Mouse (Mus musculus) midbrain, embryonic 13.5 days (tissue): ENCODE results near the gene Grid1. TPM values are rescaled to one million over a fixed set of nuclear protein-coding genes. Genes with fewer than 3 reads are reported as not detected.
A peak's percentile ranks its signal among the peaks of the same experiment; 100 is the strongest.

Experiments
- ATAC-seq: fragments of 200-750 bp; cut with Nextera tagmentation; 2 replicates; pipeline ENCODE4 v1.8.0; 2017; ENCODE audit warnings: mild to moderate bottlenecking, moderate TSS enrichment, moderate library complexity
- H3K27ac ChIP-seq: fragments of 300-500 bp; sonication (generic); 2 replicates; pipeline ENCODE4 v1.5.1; 2015; ENCODE audit warnings: inconsistent platforms, mild to moderate bottlenecking, moderate library complexity
- H3K27me3 ChIP-seq: fragments of 300-500 bp; sonication (generic); 2 replicates; pipeline ENCODE4 v1.6.1; 2015; ENCODE audit warnings: mild to moderate bottlenecking, inconsistent platforms
- H3K36me3 ChIP-seq: fragments of 300-500 bp; sonication (generic); 2 replicates; pipeline ENCODE4 v1.6.1; 2015; ENCODE audit warnings: mild to moderate bottlenecking, inconsistent platforms
- H3K4me1 ChIP-seq: fragments of 300-500 bp; sonication (generic); replicated peaks from 2 replicates; pipeline ENCODE4 v1.6.1; 2015; ENCODE audit warnings: inconsistent platforms
- H3K4me2 ChIP-seq: fragments of 300-500 bp; sonication (generic); replicated peaks from 2 replicates; pipeline ENCODE4 v1.6.1; 2015; ENCODE audit warnings: moderate library complexity, mild to moderate bottlenecking, inconsistent platforms
- H3K4me3 ChIP-seq: fragments of 300-500 bp; sonication (generic); replicated peaks from 2 replicates; pipeline ENCODE4 v1.5.1; 2015; ENCODE audit warnings: mild to moderate bottlenecking, inconsistent platforms
- H3K9ac ChIP-seq: fragments of 300-500 bp; sonication (generic); replicated peaks from 2 replicates; pipeline ENCODE4 v1.6.1; 2015; ENCODE audit warnings: mild to moderate bottlenecking, inconsistent platforms
- H3K9me3 ChIP-seq: fragments of 300-500 bp; sonication (generic); 2 replicates; pipeline ENCODE4 v1.6.1; 2016; ENCODE audit warnings: mild to moderate bottlenecking, inconsistent platforms
- WGBS: fragments of 180-500 bp; shearing (Covaris S2); methylation state at CpG from one replicate; pipeline ENCODE4 v1.1.7; 2015; 5-methylcytosine and 5-hydroxymethylcytosine counted together
- polyA plus RNA-seq: library from polyadenylated mRNA; unstranded; fragments of >200 nt; fragmentation: Nextera tagmentation; extraction: Ambion mirVana; gene quantifications from 2 replicates; pipeline ENCODE4 v1.2.1, GENCODE M21; 2015

Gene Grid1
- polyA plus RNA-seq, 1 experiment from 2014 or later = 2.7 TPM

DNA sequence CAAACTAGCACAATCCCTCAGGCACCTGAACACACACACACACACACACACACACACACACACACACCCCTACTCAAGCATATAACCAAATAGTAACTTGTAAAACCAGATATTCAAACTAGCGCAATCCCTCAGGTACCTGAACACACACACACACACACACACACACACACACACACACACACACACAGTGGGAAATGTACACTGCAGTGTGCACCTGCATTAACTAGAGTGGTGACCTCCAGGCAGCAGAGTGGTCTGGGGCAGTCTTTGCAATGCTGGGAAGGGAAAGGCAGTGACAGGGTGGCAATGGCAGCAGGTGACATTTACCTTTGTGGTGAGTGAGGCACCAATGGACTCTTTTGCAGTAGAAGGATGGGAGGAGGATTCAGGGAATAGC lies 212.4 kb downstream of the Grid1 start:
- Histone ChIP-seq H3K27ac (no peak overlapping the region), H3K9me3 (no peaks in the 10 kb centered on the region), H3K4me3 (no peak overlapping the region), H3K9ac (no peak overlapping the region), H3K36me3 (no peaks in the 10 kb centered on the region), H3K4me2 (no peak overlapping the region), H3K27me3 (no peaks in the 10 kb centered on the region), H3K4me1 (no peaks in the 10 kb centered on the region)
- ATAC-seq = 0 out of 2 replicates have a peak, but pooled peaks have one; percentile 40
- WGBS = 78% methylated on average over 1 of the region's 1 CpGs

DNA sequence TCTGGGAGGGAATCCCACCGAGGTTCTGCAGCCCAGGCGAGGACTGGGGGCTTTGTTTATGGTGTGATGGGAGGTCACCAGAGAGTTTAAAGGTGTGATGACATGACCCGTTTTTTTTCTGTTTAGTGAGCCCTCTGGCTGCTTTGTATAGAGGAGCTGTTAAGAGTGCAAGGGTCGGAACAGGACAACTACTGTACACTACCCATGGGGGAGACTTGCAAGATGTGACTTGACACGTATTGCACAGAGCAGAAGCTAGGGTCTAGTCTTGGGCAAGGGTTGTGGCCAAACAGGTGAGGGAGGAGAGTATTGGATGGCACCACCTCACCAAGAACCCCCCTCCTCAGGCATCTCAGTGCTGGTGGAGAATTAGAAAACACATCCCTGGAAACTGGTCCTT lies 224.4 kb downstream of the Grid1 start:
- ATAC-seq = no peak
- Histone ChIP-seq H3K27ac (no peak overlapping the region), H3K4me3 (no peak overlapping the region), H3K9me3 (no peaks in the 10 kb centered on the region), H3K4me1 (no peaks in the 10 kb centered on the region), H3K4me2 (no peak overlapping the region), H3K36me3 (no peaks in the 10 kb centered on the region), H3K9ac (no peak overlapping the region), H3K27me3 (no peaks in the 10 kb centered on the region)
- WGBS = 61% methylated on average over 5 of the region's 5 CpGs

DNA sequence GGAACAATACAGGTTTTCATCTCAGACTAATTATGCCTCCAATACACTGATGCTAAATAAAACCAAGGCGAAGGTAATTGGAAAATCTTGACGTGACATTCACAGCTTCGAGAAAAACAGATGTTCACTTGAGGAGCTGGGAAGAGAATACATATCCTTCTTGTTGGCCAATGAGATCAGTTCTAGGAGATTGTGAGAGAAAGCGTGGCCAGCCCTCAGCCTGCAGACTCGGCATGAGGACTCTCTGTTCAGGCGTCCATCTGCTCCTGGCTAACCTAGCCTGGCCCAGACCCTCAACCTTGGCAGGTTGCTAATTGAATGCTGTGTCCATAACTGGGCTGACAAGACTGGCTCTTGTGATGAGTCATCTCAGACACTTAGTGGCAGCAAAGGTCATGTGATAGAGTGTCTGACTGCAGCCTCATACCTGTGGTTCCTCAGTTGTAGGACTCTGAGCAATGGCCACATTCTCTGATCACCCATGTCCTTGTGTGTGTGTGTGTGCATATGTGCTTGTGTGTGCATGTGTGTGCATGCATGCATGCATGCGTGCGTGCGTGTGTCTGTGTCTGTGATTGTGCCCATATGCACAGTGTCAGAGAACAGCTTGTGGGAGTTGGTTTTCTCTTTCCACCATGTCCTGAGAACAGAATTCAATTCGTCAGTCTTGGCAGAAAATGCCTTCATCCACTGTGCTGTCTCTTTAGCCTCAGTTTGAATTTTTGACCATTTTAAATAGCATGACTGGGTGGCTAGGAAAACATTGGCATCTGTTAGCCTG lies 225.2 kb downstream of the Grid1 start:
- no peaks in the 10 kb centered on the region for H3K36me3 ChIP-seq
- no peaks in the 10 kb centered on the region for H3K4me1 ChIP-seq
- ATAC-seq = no peak
- H3K9me3 ChIP-seq = no peaks in the 10 kb centered on the region
- 85% methylated on average over 10 of the region's 10 CpGs for WGBS
- no peak overlapping the region for H3K4me2 ChIP-seq
- no peak overlapping the region for H3K9ac ChIP-seq
- H3K27ac ChIP-seq = no peak overlapping the region
- no peak overlapping the region for H3K4me3 ChIP-seq
- H3K27me3 ChIP-seq = no peaks in the 10 kb centered on the region

DNA sequence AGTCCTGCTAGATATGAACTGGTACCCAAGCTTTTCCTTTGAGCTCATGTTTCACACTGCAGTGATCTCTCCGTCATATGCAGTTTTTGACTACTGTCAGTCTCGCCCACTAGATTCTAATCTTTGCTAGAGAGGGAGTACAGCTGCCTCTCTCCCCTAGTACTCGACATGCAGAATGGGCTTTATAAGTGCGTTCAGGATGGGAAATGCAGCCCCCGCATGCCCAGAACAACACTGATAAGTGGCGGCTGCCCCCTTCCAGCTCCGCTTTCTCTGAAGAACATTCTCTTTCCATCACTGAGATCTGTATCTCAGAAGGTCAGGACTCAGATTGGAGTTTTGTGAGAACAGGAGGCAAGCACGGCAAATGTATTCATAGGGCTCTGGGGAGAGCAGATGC lies 229.3 kb downstream of the Grid1 start:
- no peak overlapping the region for H3K4me2 ChIP-seq

DNA sequence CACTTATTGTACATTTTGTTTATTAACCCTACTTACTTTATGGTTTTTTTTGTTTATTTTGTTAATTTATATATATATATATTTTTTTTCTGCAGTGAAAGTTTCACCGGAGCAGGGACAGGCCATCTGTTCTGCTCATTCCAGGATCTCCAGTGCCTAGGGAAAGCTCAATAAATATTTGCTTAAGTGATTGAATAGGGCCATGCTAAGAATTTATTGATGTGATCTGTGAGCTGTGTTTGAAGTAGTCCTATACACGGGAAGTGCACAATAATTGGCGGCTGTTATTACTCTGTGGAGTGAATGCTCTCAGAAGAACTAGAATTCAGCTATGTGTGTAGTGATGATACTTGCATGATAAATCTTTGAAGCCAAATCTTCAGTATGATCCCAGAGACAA lies 234.2 kb downstream of the Grid1 start:
- no peak overlapping the region for H3K9ac ChIP-seq
- H3K9me3 ChIP-seq = no peaks in the 10 kb centered on the region
- 77% methylated on average over 3 of the region's 3 CpGs for WGBS
- 0 out of 2 replicates have a peak, but pooled peaks have one; percentile 27 for ATAC-seq
- H3K4me1 ChIP-seq = no peaks in the 10 kb centered on the region
- no peaks in the 10 kb centered on the region for H3K36me3 ChIP-seq
- H3K4me2 ChIP-seq = no peak overlapping the region
- no peak overlapping the region for H3K4me3 ChIP-seq
- no peaks in the 10 kb centered on the region for H3K27me3 ChIP-seq
- H3K27ac ChIP-seq = no peak overlapping the region

More for the DNA sequence above, 229.3 kb downstream of the Grid1 start:
- WGBS = 82% methylated on average over 8 of the region's 8 CpGs
- no peaks in the 10 kb centered on the region for H3K4me1 ChIP-seq
- H3K36me3 ChIP-seq = no peaks in the 10 kb centered on the region
- H3K9ac ChIP-seq = no peak overlapping the region
- no peaks in the 10 kb centered on the region for H3K9me3 ChIP-seq
- ATAC-seq = no peak
- H3K4me3 ChIP-seq = no peak overlapping the region
- H3K27me3 ChIP-seq = no peaks in the 10 kb centered on the region
- H3K27ac ChIP-seq = no peak overlapping the region

DNA sequence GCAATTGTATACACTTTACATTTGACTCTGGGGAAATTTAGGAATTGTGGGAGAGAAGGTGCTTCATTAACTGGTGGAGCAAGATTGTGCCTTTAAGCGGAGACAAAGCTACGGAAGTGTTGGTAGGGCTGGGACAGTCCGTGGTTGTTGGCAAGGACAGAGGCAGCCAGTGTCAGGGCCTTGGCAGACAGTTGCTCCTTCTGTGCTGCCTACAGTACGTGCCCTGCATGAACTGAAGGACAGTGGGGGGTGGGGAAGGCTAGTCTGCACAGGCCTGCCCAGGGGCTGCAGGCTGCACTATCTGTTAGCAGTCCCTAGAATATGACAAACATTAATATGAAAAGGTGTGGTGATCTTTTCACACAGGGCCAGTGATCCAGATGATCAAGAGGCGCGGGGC lies 254.7 kb downstream of the Grid1 start:
- no peaks in the 10 kb centered on the region for H3K9me3 ChIP-seq
- 68% methylated on average over 6 of the region's 6 CpGs for WGBS
- H3K27ac ChIP-seq = peak overlapping the region; percentile 12; the same call in 1 of the 2 replicates
- H3K36me3 ChIP-seq = no peaks in the 10 kb centered on the region
- no peaks in the 10 kb centered on the region for H3K27me3 ChIP-seq
- H3K4me3 ChIP-seq = no peak overlapping the region
- no peak overlapping the region for H3K4me2 ChIP-seq
- peak; percentile 96 for ATAC-seq
- peaks cover 10% of the 10 kb centered on the region; the same call in 1 of the 2 replicates for H3K4me1 ChIP-seq
- no peak overlapping the region for H3K9ac ChIP-seq

DNA sequence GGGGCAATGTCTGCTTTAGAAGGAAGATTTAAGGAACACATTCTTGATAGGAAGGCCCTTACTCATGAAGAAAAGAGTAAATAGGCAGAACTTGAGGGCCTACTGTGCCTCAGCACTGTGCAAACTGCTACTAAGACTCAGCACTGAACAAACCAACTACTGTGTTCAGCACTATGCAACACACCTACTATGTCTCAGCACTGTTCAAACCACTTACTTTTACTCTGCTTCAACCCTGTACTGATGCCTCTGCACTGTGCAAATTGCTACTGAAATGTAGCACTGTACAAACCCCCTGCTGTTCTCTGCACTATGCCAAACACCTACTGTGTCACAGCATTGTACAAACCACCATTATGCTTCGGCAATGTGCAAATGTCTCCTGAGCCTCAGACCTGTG lies 260.0 kb downstream of the Grid1 start:
- 0 out of 2 replicates have a peak, but pooled peaks have one; percentile 29 for ATAC-seq
- no peaks in the 10 kb centered on the region for H3K9me3 ChIP-seq
- peaks cover under 1% of the 10 kb centered on the region; the same call in 1 of the 2 replicates for H3K4me1 ChIP-seq
- H3K9ac ChIP-seq = no peak overlapping the region
- H3K27me3 ChIP-seq = no peaks in the 10 kb centered on the region
- 79% methylated on average over 1 of the region's 1 CpGs for WGBS
- no peaks in the 10 kb centered on the region for H3K36me3 ChIP-seq
- no peak overlapping the region for H3K4me2 ChIP-seq
- no peak overlapping the region for H3K4me3 ChIP-seq
- no peak overlapping the region for H3K27ac ChIP-seq

DNA sequence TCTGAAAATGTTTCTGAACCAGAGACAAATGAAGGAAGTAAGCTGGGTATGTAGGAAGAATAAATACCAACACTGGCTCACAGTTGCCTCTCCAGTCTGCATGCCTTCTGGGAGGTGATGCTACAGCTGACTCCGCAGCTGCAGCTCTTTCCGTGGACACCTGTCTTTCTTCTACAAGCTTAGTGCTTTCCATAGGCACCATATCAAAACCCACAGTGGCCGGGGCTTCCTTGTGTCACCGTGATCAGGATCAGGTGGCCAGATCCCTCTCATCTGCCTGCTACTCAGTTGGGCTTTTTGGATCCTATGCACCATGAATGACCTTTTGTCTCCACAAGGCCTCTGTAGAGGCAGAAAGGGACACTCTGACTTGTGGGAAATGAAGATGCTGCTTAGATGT lies 272.7 kb downstream of the Grid1 start:
- Histone ChIP-seq H3K4me2 (no peak overlapping the region), H3K9ac (no peak overlapping the region), H3K36me3 (no peaks in the 10 kb centered on the region), H3K9me3 (no peaks in the 10 kb centered on the region), H3K27ac (no peak overlapping the region), H3K27me3 (no peaks in the 10 kb centered on the region), H3K4me3 (no peak overlapping the region), H3K4me1 (peaks cover 24% of the 10 kb centered on the region)
- no peak for ATAC-seq
- 89% methylated on average over 4 of the region's 4 CpGs for WGBS

DNA sequence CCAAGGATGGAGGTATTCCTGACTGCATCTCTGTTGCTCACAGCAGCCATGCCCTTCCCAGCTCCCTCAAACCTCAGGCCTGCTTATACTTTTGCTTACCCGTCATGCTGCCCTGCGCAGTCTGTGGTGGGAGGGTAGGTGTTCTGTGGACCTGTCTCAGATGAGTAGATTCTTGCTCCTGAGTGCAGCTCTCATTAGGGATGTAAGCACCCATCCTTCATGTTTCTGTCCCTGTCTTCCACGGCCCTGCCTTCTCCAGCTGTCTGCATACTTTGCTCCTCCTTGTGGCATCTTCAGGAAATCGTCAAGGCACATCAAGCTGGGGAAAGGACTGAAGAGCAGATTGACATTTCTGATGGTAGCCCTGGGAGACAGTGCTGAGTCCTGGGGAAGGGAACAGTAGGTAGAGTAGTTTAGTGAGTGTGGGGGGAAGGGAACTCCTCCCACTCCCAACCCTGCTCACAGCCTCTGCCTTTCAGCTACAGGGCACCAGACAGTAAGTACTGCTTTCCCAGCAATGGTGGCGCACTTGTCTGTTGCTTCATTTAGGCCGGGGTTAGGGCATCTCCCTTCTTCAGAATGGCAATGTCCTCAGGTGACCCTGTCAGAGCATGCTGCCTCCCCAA lies 273.8 kb downstream of the Grid1 start:
- Histone ChIP-seq H3K9me3 (no peaks in the 10 kb centered on the region), H3K27me3 (no peaks in the 10 kb centered on the region), H3K4me1 (peaks cover 24% of the 10 kb centered on the region), H3K27ac (no peak overlapping the region), H3K9ac (no peak overlapping the region), H3K4me3 (no peak overlapping the region), H3K4me2 (no peak overlapping the region), H3K36me3 (no peaks in the 10 kb centered on the region)
- WGBS = 57% methylated on average over 6 of the region's 6 CpGs
- peak; percentile 73 for ATAC-seq

DNA sequence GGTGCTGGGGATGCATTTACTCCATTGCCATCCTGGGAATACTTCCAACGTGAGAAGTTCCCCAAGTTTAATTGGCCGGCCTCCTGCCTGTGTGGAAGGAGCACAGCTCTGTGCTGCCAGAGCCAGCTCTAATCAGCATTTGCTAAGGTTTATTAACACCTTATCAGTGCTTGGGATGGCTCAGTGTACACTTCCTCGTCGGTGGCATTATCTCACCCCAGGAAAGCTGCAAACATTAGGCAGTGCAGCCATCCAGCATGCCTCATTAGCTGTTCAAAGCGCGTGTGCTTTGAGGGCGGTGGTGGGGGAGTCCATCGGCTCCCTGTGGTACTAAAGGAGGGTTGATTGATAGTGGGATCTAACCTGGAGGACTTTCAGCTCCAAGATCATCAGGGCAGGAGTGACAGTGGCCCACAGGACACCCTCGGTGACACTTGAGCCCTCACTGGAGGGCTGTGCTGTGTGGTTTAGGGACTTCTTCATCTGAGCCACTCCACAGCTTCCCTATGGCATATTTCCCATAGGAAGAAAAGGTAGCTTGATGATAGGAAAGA lies 275.7 kb downstream of the Grid1 start:
- Histone ChIP-seq H3K4me2 (no peak overlapping the region), H3K9ac (no peak overlapping the region), H3K27ac (no peak overlapping the region), H3K4me1 (peaks cover 24% of the 10 kb centered on the region), H3K27me3 (no peaks in the 10 kb centered on the region), H3K4me3 (no peak overlapping the region), H3K36me3 (no peaks in the 10 kb centered on the region), H3K9me3 (no peaks in the 10 kb centered on the region)
- ATAC-seq = peak; percentile 72; the same call in 1 of the 2 replicates
- 35% methylated on average over 9 of the region's 9 CpGs for WGBS

DNA sequence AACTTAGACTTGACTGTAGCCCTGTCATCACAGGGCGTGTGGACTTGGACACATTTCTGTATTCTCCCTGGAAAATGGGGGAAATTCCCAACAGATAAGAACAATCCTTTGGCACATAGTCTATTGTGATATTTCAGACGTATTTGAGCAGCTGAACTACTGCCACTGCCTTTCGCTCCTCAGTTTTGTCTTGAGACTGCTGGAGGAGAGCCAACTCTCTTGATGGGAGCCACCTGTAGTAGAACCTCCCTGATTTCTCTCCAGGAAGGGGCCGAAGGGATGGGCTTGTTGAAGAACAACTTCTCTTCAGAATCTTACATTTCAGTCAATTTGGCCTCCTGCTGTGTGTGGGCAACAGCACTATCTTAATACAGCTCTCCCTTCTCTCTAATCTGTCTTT lies 276.2 kb downstream of the Grid1 start:
- Histone ChIP-seq H3K4me1 (peaks cover 24% of the 10 kb centered on the region), H3K9ac (no peak overlapping the region), H3K36me3 (no peaks in the 10 kb centered on the region), H3K4me2 (no peak overlapping the region), H3K9me3 (no peaks in the 10 kb centered on the region), H3K27ac (no peak overlapping the region), H3K27me3 (no peaks in the 10 kb centered on the region), H3K4me3 (no peak overlapping the region)
- 55% methylated on average over 4 of the region's 4 CpGs for WGBS
- no peak for ATAC-seq

DNA sequence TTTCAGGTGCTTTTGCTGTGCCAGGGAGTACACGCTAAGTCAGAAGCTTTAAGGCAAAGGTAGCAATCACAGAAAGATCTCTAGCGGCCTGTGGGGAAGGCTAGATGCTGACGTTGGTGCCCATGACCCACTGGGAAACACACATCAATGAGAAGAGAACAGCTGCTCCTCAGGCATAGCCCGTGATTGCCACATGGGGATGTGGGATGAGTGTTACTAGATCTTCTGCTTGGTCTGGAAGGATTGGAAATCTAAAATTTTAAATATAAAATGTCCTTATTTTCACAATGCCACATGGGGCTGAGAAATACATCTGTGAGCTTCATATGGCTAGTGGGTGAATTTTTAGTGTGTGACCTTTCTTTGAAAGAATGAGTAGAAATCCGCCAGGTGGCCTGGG lies 277.3 kb downstream of the Grid1 start:
- Histone ChIP-seq H3K36me3 (no peaks in the 10 kb centered on the region), H3K27ac (no peak overlapping the region), H3K27me3 (no peaks in the 10 kb centered on the region), H3K9ac (no peak overlapping the region), H3K9me3 (no peaks in the 10 kb centered on the region), H3K4me2 (no peak overlapping the region), H3K4me3 (no peak overlapping the region), H3K4me1 (peaks cover 24% of the 10 kb centered on the region)
- ATAC-seq = no peak
- WGBS = 85% methylated on average over 5 of the region's 5 CpGs
